ENCODE assay signal across 9 mouse cellular contexts in the genomic region with DNA sequence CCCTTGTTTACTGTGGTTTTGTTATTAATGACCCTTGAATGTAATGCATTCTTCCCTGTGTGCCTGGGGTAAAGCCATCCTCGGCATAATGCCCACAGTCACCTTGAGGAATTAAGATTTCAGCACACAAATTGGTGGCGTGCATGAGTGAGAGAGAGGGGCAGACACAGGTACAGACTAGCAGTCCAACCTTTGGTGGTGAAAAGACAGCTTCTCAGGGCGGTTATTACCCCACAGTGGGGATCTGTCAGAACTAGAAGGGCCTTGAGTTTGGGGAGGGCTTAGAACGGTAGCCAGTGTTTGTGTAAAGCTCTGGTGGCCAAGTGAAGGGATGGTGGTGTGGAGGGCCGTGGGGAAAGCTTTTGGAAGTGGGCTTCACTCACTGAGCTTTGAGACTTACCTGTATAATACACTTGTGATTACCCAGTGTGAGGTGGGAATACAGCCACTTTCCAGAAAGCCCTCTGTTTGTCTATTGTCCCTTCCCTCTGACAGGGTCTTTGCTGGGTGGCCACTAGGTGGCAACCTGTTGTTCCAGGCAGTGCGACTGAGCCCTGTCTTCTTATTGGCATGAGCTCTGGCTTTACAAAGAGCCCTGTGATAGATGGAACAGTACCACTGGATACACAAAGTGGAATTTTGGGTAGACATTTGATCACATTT. TPM values are rescaled to one million over a fixed set of nuclear protein-coding genes. Genes with fewer than 3 reads are reported as not detected.
DNase-seq lines count a peak whose midpoint lies in the region; ATAC-seq lines count a peak whose summit lies in the region.
"Had no signal": no experiment of that assay in that cellular context is flagged by ENCODE, and none has a peak within 500 bp of the region (broad histone marks: within the 10 kb centered on the region; RNA-seq: fewer than 3 reads in every experiment).

No protein-coding gene starts in this region.

- H3K4me2 ChIP-seq in forebrain, embryonic 15.5 days (replicated peaks), result no peak overlapping the region
- H3K4me2 ChIP-seq in intestine, embryonic 15.5 days (replicated peaks), result no peak overlapping the region
- no peak overlapping the region for H3K4me2 ChIP-seq in midbrain, embryonic 16.5 days (ENCODE audit: low read length)

- H3K9me3 ChIP-seq in forebrain, embryonic 15.5 days, result no peaks in the 10 kb centered on the region
- H3K9me3 ChIP-seq in intestine, embryonic 15.5 days, result no peaks in the 10 kb centered on the region
- no peaks in the 10 kb centered on the region for H3K9me3 ChIP-seq in midbrain, embryonic 16.5 days (replicated peaks; ENCODE audit: control insufficient read depth, low read length, poor library complexity, severe bottlenecking)

- no peak overlapping the region for H3K27ac ChIP-seq in forebrain, embryonic 15.5 days (replicated peaks)
- no peak overlapping the region for H3K27ac ChIP-seq in intestine, embryonic 15.5 days
- no peak overlapping the region for H3K27ac ChIP-seq in midbrain, embryonic 16.5 days (ENCODE audit: low read length)
- H3K27ac ChIP-seq: macrophage had no signal

- H3K9ac ChIP-seq in forebrain, embryonic 15.5 days (replicated peaks), result no peak overlapping the region
- no peak overlapping the region for H3K9ac ChIP-seq in intestine, embryonic 15.5 days
- no peak overlapping the region for H3K9ac ChIP-seq in midbrain, embryonic 16.5 days (ENCODE audit: low read depth, low read length)

- peak; percentile 79 for ATAC-seq in forebrain, embryonic 15.5 days (replicated peaks)
- ATAC-seq in intestine, embryonic 15.5 days, result peak; percentile 64; the same call in 1 of the 2 replicates
- peak; percentile 83 for ATAC-seq in midbrain, embryonic 16.5 days

- intact Hi-C loops in left cerebral cortex, postnatal 14 days (cut with DNase I), result loop anchor here (2.0 to 10.0 kb wide), 3 partner anchors 48 to 105 kb away; no protein-coding TSS in a partner anchor

- 54% methylated on average over 6 of the region's 6 CpGs for WGBS in forebrain, embryonic 15.5 days
- 64% methylated on average over 6 of the region's 6 CpGs for WGBS in intestine, embryonic 15.5 days
- WGBS in midbrain, embryonic 16.5 days, result 61% methylated on average over 6 of the region's 6 CpGs

- H3K36me3 ChIP-seq in forebrain, embryonic 15.5 days, result peaks cover 22% of the 10 kb centered on the region; the same call in 1 of the 2 replicates
- H3K36me3 ChIP-seq in intestine, embryonic 15.5 days, result no peaks in the 10 kb centered on the region
- peaks cover 4% of the 10 kb centered on the region; the same call in 1 of the 2 replicates for H3K36me3 ChIP-seq in midbrain, embryonic 16.5 days (ENCODE audit: control insufficient read depth, insufficient read depth, low read length)

- H3K4me3 ChIP-seq in forebrain, embryonic 15.5 days, result no peak overlapping the region
- no peak overlapping the region for H3K4me3 ChIP-seq in intestine, embryonic 15.5 days (replicated peaks)
- no peak overlapping the region for H3K4me3 ChIP-seq in midbrain, embryonic 16.5 days (ENCODE audit: low read depth, low read length)

- H3K27me3 ChIP-seq in forebrain, embryonic 15.5 days, result no peaks in the 10 kb centered on the region
- no peaks in the 10 kb centered on the region for H3K27me3 ChIP-seq in intestine, embryonic 15.5 days (replicated peaks)
- H3K27me3 ChIP-seq in midbrain, embryonic 16.5 days (ENCODE audit: control insufficient read depth, insufficient read depth, low read depth, low read length), result no peaks in the 10 kb centered on the region

- DNase-seq in urinary bladder, postnatal 14 days (ENCODE audit: low spot score), result peak; percentile 32
- DNase-seq in urinary bladder, adult 2 months (ENCODE audit: low spot score), result no peak
- peak; percentile 21 for DNase-seq in cerebellum, adult 11 months
- peak; percentile 62 to 65 for DNase-seq in left cerebral cortex, postnatal 14 days (ENCODE audit: low spot score in 2 of 2)
- peak; percentile 50 for DNase-seq in thymus, postnatal 0 days (ENCODE audit: low spot score)

- no peaks in the 10 kb centered on the region for H3K4me1 ChIP-seq in forebrain, embryonic 15.5 days
- no peaks in the 10 kb centered on the region for H3K4me1 ChIP-seq in intestine, embryonic 15.5 days (replicated peaks)
- no peaks in the 10 kb centered on the region for H3K4me1 ChIP-seq in midbrain, embryonic 16.5 days (ENCODE audit: control insufficient read depth, insufficient read depth, low read length)

RNA-seq across cellular contexts. Expression of a gene that starts 59.2 kb away (rescaled TPM):
- polyA plus RNA-seq in urinary bladder, adult 2 months (2012; rRNA removed), result 12.9 and 16.1 TPM in 2 replicates
- 41.5 and 45.3 TPM in 2 replicates for polyA plus RNA-seq in forebrain, embryonic 15.5 days (2015; fragmentation: Nextera tagmentation; extraction: Ambion mirVana)
- 18.0 and 20.9 TPM in 2 replicates for polyA plus RNA-seq in intestine, embryonic 15.5 days (2015; fragmentation: Nextera tagmentation; extraction: Ambion mirVana)
- total RNA-seq in left cerebral cortex, postnatal 14 days (2021), result 100 to 1,000 TPM; 120 to 125 TPM
- 51.5 and 56.3 TPM in 2 replicates for polyA plus RNA-seq in midbrain, embryonic 16.5 days (2015; fragmentation: Nextera tagmentation; extraction: Ambion mirVana)
- polyA plus RNA-seq in thymus, postnatal 0 days (2015; fragmentation: Nextera tagmentation; extraction: Ambion mirVana), result 5.9 and 8.8 TPM in 2 replicates
